Mouse (Mus musculus) thymus, adult 18-20 months (tissue): ENCODE results near the gene Olfr519.
A peak's percentile ranks its signal among the peaks of the same experiment; 100 is the strongest.

Experiments
- DNase-seq, 2 experiments: peaks; one replicate each; pipeline ENCODE4 v3.0.0; 2022; ENCODE audit warnings: mixed read lengths in 2 of 2

Olfr519 gene

GRCm38 (mm10) chr7:108894320-108894719 lies at the start of gene Olfr519:
Olfr519 (minus strand) TSS chr7:108894420.
- no peak for DNase-seq

DNA sequence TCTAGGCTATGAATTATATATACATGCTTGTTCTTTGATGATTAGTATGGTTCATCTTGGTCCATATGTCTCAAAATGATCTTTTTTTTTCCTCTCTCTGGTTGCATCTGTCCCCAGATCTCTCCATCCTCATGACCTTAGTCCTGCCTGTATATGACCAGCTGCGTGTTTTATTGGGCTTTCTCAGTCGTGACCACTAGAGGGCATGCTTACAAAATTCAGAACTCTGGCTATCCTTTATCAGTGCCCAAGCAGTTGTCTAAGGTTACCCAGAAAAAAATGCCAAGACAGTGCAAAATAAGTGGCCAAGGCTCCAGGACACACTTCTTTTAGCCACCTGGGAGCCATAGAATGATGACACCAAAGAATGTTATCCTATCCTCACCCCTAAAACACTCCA lies 49.8 kb upstream of the Olfr519 start:
- DNase-seq: no peak

- no peak for DNase-seq
Measured at GRCm38 (mm10) chr7:108941466-108941865, 47.2 kb upstream of the Olfr519 start.

DNA sequence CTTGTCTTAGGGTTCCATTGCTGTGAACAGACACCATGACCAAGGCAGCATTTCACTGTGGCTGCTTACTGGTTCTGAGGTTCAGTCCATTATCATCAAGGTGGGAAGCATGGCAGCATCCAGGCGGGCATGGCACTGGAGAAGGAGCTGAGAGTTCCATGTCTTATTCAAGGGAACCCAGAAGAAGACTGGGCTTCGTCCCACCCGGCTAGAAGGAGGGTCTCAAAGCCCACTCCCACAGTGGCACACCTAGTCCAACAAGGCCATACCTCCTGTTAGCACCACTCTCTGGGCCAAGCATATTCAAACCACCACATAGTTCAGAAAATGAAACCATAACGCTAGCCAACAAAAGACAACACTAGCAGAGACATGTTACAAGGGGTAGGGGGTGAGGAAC lies 42.4 kb upstream of the Olfr519 start:
- DNase-seq: no peak

DNA sequence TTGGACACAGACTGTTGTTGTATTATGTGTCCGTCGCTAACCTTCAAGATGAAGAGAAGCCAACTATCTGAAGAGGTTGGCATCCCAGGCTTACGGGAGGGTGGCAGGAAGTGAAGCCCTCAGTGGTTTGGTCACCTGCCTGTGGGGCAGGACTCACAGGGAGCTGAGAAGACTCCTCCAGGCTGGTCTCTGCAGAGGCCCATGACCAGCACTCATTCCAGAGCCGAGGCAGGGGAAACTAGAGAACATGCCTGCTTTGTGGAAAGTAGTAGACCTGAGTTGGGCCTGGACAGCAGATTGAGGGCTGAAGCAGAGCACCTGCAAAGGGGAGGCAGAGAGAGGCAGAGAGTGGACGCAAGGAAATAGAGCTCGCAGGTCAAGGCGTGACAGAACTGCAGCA lies 41.2 kb upstream of the Olfr519 start:
- no peak for DNase-seq

GRCm38 (mm10) chr7:108934836-108935235 lies 40.6 kb upstream of the Olfr519 start:
- DNase-seq: no peak

DNA sequence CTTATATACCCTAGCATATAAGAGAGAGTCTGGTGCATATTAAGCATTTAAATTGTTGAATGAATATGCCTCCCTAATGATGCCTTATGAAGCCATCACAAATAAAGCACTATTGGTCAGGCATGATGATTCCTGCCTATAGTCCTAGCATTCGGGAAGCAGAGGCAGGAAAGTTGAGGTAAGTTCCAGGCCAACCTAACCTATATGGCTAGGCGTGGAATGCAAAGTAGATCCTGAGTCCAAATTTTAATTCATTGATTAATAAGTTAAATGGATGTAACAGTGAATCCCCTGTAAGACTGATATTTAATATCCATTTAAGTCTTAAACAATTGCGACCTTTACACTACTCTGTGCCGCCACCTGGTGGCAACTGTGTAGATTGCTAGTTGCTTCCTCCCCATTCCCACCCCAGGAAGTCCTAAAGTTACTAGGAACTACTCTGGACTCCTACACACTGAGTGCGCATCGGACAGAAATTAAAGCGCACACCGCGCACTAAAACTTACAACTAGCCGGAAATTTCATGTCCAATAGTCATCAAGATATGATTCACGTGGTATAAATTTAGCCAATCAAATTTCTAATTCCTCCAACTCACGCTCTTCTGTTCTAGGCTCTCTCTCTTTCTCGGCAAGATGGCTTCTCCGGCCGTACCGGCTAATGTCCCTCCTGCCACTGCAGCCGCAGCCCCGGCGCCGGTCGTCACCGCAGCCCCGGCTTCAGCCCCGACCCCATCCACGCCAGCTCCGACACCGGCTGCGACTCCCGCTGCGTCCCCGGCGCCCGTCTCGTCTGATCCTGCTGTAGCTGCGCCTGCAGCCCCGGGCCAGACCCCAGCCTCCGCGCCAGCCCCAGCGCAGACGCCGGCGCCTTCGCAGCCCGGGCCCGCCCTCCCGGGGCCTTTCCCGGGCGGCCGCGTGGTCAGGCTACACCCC lies 39.8 kb upstream of the Olfr519 start, which contains the start of gene Eif3f:
Gene Eif3f (plus strand): TSS at position 624 of the 938 bp plus-strand sequence.
- peak; percentile 79 to 92 for DNase-seq

DNA sequence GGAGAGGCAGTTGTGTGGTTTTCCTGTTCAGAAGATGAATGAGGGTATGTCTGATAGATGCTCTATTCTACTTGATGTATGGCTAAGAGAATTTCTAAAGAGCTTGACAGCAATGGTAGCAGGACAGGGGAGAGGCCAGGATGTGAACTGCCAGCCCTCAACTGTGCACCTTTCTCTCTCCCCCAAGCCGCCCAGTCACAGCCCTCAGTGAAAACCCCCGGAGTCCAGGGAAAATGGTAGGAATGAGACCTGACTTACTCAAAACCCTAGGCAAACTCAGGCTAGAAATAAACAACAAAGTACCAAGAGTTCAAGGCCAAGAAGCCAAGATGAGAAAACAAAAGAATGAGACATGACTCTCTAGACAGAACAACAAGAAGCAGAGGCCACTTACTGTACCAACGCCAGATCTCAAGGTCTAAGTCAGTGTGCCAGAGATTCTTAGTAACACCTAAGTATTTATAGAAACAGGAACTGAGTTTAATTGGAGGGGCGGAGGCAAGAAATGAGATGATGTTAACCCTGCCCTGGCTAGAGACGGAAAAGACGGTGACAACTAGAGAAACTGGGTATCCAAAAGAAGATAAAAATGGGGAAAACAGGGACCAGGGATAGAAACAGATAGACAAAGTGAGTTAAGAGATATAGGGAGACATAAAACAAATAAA lies 35.6 kb upstream of the Olfr519 start, which contains the start of gene Nlrp10:
Gene Nlrp10 (minus strand): TSS at position 453 of the 668 bp plus-strand sequence.
- DNase-seq: no peak

- no peak for DNase-seq
Measured at GRCm38 (mm10) chr7:108928280-108929188, 34.3 kb upstream of the Olfr519 start.

GRCm38 (mm10) chr7:108927043-108927442 lies 32.8 kb upstream of the Olfr519 start:
- DNase-seq: no peak

DNA sequence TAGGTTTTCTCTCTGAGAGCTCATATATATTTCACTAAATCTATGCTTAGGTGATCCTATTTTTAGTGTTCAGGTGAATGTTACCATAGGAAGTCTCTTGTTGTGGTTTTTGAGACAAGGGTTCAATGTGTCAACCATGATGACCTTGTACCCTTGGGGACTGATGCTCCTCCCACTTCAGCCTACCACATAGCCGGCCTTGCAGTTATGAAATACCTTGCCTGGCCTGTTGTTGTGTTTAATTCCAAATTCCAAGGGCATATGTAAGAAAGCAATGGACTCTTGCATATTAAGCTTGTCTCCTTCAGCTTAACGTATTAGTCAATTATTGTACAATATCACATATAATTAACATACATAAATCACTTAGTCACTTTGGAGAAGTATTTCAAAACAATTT lies 9.7 kb upstream of the Olfr519 start:
- no peak for DNase-seq

DNA sequence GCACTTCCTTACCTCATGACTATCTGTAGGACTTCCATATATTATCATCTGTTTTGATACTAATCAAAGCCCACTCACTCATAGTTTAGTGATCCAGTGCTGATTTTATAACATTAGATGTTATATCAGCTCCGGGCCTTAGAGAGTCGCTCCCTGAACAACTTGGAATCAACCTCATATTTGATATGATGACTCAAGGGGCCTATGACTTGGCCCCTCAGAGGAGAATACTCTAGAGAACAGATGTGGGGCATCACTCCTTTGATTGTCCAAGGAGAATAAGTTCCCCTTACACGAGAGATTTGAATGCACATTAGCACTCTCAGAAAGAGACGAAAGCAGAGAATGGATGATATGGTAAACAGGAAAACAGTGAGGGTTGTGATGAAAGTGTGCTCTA lies 9.3 kb downstream of the Olfr519 start, which contains the start of gene Olfr518:
Gene Olfr518 (minus strand): TSS at position 101 of the 400 bp plus-strand sequence.
- no peak for DNase-seq

- no peak for DNase-seq
Measured at GRCm38 (mm10) chr7:108872279-108872678, 21.9 kb downstream of the Olfr519 start, which contains the start of gene Olfr517. Olfr517 (minus strand) TSS chr7:108872379.

DNA sequence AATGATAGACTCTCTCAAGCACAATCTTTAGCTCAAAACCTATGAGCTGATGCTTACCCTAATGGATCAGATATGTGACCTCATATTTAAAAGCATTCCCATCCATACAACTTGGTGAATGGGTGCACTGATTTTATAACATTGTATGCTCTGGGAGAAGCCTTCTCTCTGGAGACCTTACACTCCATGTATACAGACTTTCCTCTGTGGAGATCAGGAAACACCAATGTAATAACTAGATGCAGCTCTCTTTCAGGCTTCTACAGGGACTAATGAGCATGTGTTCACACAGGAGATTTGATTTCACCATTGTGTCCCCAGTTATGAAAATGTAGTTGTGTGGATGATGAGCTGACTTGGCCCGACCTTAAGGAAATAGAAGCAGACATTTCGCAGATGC lies 43.8 kb downstream of the Olfr519 start, which contains the start of gene Olfr516:
Gene Olfr516 (minus strand): TSS at position 101 of the 400 bp plus-strand sequence.
- no peak for DNase-seq
